Mouse (Mus musculus) E14TG2a.4 (cell line): ENCODE measurements at regions not wholly inside any gene's neighbourhood (a gene's known extent, or its start where the extent isn't known, plus 50 kb on each side); places are given as distances from the start of the nearest gene placed in this dataset.

ENCODE experiments used
- CTCF ChIP-seq: conservative IDR thresholded peaks from 2 replicates; pipeline ENCODE4 v1.5.1; 2014; ENCODE audit warnings: low read length
- NANOG ChIP-seq: IDR thresholded peaks from 2 replicates; pipeline ENCODE4 v1.6.1; 2014; ENCODE audit warnings: borderline replicate concordance, low read length, mixed read lengths
- POU5F1 ChIP-seq: IDR thresholded peaks from 2 replicates; pipeline ENCODE4 v1.6.1; 2014; ENCODE audit warnings: low read length, borderline replicate concordance

GRCm38 (mm10) chr16:89674159-89674902 is 103.3 kb upstream of the Krtap11-1 start:
- TF ChIP-seq CTCF (no peak), NANOG (no peak), POU5F1 (no peak)
